Mouse (Mus musculus) thymus, adult 2 months (tissue): ENCODE results near the gene Kansl1l.

ENCODE experiments used
- CTCF ChIP-seq: fragments of 200-500 bp; IDR thresholded peaks from 2 replicates; pipeline ENCODE4 v1.5.1; 2012; ENCODE audit warnings: mild to moderate bottlenecking, control low read depth, low read length, moderate library complexity, borderline replicate concordance; ENCODE audit not compliant: control insufficient read depth, poor library complexity, insufficient read depth; ENCODE audit errors: extremely low read depth
- POLR2A ChIP-seq: fragments of 200-500 bp; IDR thresholded peaks from 2 replicates; pipeline ENCODE4 v1.6.1; 2012; ENCODE audit warnings: mild to moderate bottlenecking, low read length, control low read depth, moderate library complexity; ENCODE audit not compliant: control insufficient read depth, poor library complexity, insufficient read depth; ENCODE audit errors: extremely low read depth

DNA sequence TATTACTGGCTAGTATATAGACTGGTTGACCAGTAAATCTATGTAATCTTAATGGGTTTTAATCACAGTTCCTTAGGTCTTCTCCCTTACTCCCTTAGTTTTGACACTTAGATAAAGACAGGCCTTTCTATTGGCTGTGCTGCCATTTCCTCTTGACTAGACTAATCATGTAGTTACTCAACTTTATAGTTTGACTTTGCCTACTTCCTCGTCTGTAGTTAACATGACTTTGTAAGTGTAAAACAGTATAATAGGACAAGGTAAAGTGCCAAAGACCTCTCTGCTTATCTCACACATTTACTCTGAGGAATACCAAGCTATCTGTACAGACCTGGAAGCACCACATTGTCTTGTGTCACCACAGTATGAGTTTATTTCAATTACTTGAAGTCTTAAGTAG lies 86.8 kb downstream of the Kansl1l start:
- TF ChIP-seq POLR2A (no peak), CTCF (no peak)
